Mouse (Mus musculus) monocyte, adult 59 days (primary cell): ENCODE data around the gene Gm14226. TPM values are rescaled to one million over a fixed set of nuclear protein-coding genes. Genes with fewer than 3 reads are reported as not detected.

Source experiments
- total RNA-seq, 2 experiments: library from RNA; stranded (reverse); gene quantifications; one replicate each; pipeline ENCODE4 v1.2.4; 2023

The Gm14226 gene
- total RNA-seq = not detected

DNA sequence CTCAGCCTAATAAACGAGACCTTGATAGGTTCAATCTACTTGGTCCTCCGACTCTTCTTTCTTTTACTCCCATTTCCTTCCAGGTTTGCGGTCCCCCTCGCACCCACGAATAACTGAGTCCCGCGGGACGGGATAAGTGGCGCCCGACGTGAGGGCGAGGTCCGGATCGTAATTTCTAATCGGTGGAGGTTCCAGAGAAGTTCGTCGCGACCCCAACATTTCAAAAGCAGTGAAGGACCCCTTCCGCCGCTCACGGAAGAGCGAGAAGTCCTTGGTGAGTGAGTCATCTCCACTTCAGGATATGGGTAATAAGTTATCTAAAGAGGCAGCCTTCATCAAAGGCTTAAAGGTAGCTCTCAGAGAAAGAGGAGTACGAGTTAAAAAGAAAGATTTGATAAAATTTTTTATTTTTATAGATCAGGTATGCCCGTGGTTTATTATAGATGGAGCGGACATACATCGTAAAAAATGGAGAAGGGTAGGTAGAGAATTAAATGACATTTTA, at the start of gene Gm14226:
Gene Gm14226, plus strand, starts transcription at position 16 of the 505 bp plus-strand sequence.

DNA sequence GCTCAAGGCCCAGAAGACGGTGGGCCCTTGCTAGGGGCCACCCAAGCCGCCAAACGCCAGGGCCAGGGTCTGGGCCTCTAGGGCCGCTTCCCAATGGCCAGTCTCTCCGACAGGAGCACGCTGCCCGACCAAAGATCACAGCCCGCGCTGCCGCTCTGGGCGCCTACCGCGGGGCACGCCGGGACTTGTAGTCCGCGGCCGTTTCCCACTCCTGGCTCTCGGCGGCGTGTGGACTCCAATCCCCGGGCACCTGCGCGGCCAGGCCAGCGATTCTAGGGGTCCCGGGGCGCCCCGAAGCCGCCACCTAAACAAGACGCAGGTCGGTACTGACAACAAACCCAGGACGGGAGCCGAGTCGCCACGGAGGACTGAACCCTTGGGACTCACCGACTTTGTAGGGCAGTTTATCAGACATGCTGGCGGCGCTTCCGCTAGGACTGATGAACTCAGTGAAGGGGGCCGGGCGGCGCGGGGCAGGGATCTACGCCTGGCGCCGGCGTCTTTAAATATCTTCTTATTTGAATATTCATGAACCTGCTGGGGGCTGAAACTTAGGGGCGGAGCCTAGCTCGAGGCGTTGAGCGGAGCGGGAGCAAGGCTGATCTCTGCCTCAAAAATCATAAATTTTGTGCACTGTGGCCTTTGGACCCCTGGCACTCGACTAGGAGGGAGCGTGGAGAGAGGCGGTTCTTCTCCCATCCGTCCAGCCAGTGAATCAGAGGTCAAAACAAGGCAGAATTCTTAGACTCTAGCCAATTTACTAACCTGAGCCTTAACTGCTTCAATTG, 56.1 kb downstream of the Gm14226 start, which contains the start of gene Ahcy:
Gene Ahcy, minus strand, starts transcription at position 520 of the 788 bp plus-strand sequence.

Other genes starting within 250 kb of the Gm14226 start
- not detected for gene Gm14214, start 248.2 kb upstream of the Gm14226 start, total RNA-seq
- gene Raly, start 227.2 kb upstream of the Gm14226 start, total RNA-seq = 100 to 1,000 TPM; 178 to 210 TPM
- not detected for gene a, start 226.9 kb upstream of the Gm14226 start, total RNA-seq
- 10 to 100 TPM; 56.6 to 68.1 TPM for gene Eif2s2, start 125.3 kb upstream of the Gm14226 start, total RNA-seq
- 10 to 100 TPM; 11.8 to 12.1 TPM for gene Ahcy, start 56.2 kb downstream of the Gm14226 start, total RNA-seq
- 100 to 1,000 TPM; 139 to 149 TPM for gene Itch, start 115.2 kb downstream of the Gm14226 start, total RNA-seq
- gene Dynlrb1, start 218.3 kb downstream of the Gm14226 start, total RNA-seq = 100 to 1,000 TPM in 1 of 2 experiments, 10 to 100 TPM in 1; 99.5 to 122 TPM